Mouse (Mus musculus) kidney, adult 2 months (tissue): Measurements from ENCODE around the gene Gm17428. TPM values are rescaled to one million over a fixed set of nuclear protein-coding genes. Genes with fewer than 3 reads are reported as not detected.

Experiments used
- DNase-seq: peaks from one replicate; pipeline ENCODE4 v3.0.0; 2021
- H3K27ac ChIP-seq: fragments of 200-500 bp; 2 replicates; pipeline ENCODE4 v1.5.1; 2012; ENCODE audit warnings: low read depth, low read length, control low read depth, inconsistent platforms; ENCODE audit not compliant: insufficient read depth
- H3K27me3 ChIP-seq: fragments of 200-500 bp; replicated peaks from 2 replicates; pipeline ENCODE4 v1.6.1; 2012; ENCODE audit warnings: mild to moderate bottlenecking, moderate library complexity, low read length, inconsistent platforms; ENCODE audit not compliant: control insufficient read depth, insufficient read depth
- H3K36me3 ChIP-seq: fragments of 200-500 bp; 2 replicates; pipeline ENCODE4 v1.6.1; 2012; ENCODE audit warnings: mild to moderate bottlenecking, moderate library complexity, low read length, inconsistent platforms; ENCODE audit not compliant: control insufficient read depth, insufficient read depth
- H3K4me1 ChIP-seq: fragments of 200-500 bp; 2 replicates; pipeline ENCODE4 v1.6.1; 2011; ENCODE audit warnings: low read length; ENCODE audit not compliant: control insufficient read depth, insufficient read depth
- H3K4me3 ChIP-seq: fragments of 200-500 bp; 2 replicates; pipeline ENCODE4 v1.5.1; 2011; ENCODE audit warnings: mild to moderate bottlenecking, low read depth, low read length, control low read depth; ENCODE audit not compliant: insufficient read depth
- CTCF ChIP-seq: fragments of 200-500 bp; conservative IDR thresholded peaks from 2 replicates; pipeline ENCODE4 v1.5.1; 2011; ENCODE audit warnings: low read depth, mild to moderate bottlenecking, control low read depth, low read length, moderate library complexity, mixed read lengths; ENCODE audit not compliant: insufficient read depth, insufficient read length
- POLR2A ChIP-seq: fragments of 200-500 bp; IDR thresholded peaks from one replicate; pipeline ENCODE4 v1.6.1; 2011; ENCODE audit warnings: low read depth, low read length, control low read depth
- whole genome bisulfite sequencing: fragments of 180-500 bp; shearing (Covaris S2); methylation state at CpG from one replicate; pipeline ENCODE4 v1.1.7; 2018; 5-methylcytosine and 5-hydroxymethylcytosine counted together
- polyA plus RNA-seq: library from polyadenylated mRNA; depleted of rRNA; stranded (reverse); fragments of >200 nt; gene quantifications from 2 replicates; pipeline ENCODE4 v1.2.3, GENCODE M21; 2012

Gm17428 gene
- polyA plus RNA-seq, 1 experiment, result not detected

- 87% methylated on average over 8 of the region's 8 CpGs for WGBS
- no peak overlapping the region for H3K4me3 ChIP-seq
- H3K4me1 ChIP-seq, result no peaks in the 10 kb centered on the region
- H3K27me3 ChIP-seq, result no peaks in the 10 kb centered on the region
- no peak for DNase-seq
- no peaks in the 10 kb centered on the region for H3K36me3 ChIP-seq
- TF ChIP-seq POLR2A, result no peak
- no peak for TF ChIP-seq CTCF
- no peak overlapping the region for H3K27ac ChIP-seq
Observed at GRCm38 (mm10) chr14:54989886-54990441, 13.2 kb downstream of the Gm17428 start.

GRCm38 (mm10) chr14:54992196-54992595 is 15.5 kb downstream of the Gm17428 start:
- Histone ChIP-seq H3K4me1 (no peaks in the 10 kb centered on the region), H3K27ac (no peak overlapping the region), H3K4me3 (no peak overlapping the region), H3K27me3 (no peaks in the 10 kb centered on the region), H3K36me3 (no peaks in the 10 kb centered on the region)
- no peak for DNase-seq
- TF ChIP-seq POLR2A (no peak), CTCF (no peak)
- WGBS, result 83% methylated on average over 10 of the region's 10 CpGs

- no peaks in the 10 kb centered on the region for H3K36me3 ChIP-seq
- WGBS, result 84% methylated on average over 10 of the region's 10 CpGs
- DNase-seq, result no peak
- no peak overlapping the region for H3K4me3 ChIP-seq
- no peaks in the 10 kb centered on the region for H3K27me3 ChIP-seq
- H3K27ac ChIP-seq, result no peak overlapping the region
- TF ChIP-seq CTCF, result no peak
- no peak for TF ChIP-seq POLR2A
- H3K4me1 ChIP-seq, result no peaks in the 10 kb centered on the region
Observed at GRCm38 (mm10) chr14:54993636-54994035, 16.9 kb downstream of the Gm17428 start.

GRCm38 (mm10) chr14:54994136-54994868 is 17.6 kb downstream of the Gm17428 start, which contains the start of gene Myh7:
Gene Myh7, minus strand, starts transcription at chr14:54994626.
- TF ChIP-seq CTCF (no peak), POLR2A (no peak)
- H3K36me3 ChIP-seq, result no peaks in the 10 kb centered on the region
- no peak within 1 kb of the TSS for H3K27ac ChIP-seq
- H3K4me1 ChIP-seq, result no peaks in the 10 kb centered on the region
- 57% methylated on average over 11 of the region's 11 CpGs for WGBS
- no peak within 1 kb of the TSS for H3K4me3 ChIP-seq
- DNase-seq, result no peak
- no peaks in the 10 kb centered on the region for H3K27me3 ChIP-seq

GRCm38 (mm10) chr14:54994869-54995186 is 18.1 kb downstream of the Gm17428 start:
- no peaks in the 10 kb centered on the region for H3K4me1 ChIP-seq
- no peaks in the 10 kb centered on the region for H3K36me3 ChIP-seq
- DNase-seq, result no peak
- no peak overlapping the region for H3K4me3 ChIP-seq
- H3K27ac ChIP-seq, result no peak overlapping the region
- no peak for TF ChIP-seq POLR2A
- H3K27me3 ChIP-seq, result no peaks in the 10 kb centered on the region

GRCm38 (mm10) chr14:54995457-54996138 is 18.9 kb downstream of the Gm17428 start:
- Histone ChIP-seq H3K27ac (no peak overlapping the region), H3K27me3 (no peaks in the 10 kb centered on the region), H3K36me3 (no peaks in the 10 kb centered on the region), H3K4me3 (no peak overlapping the region), H3K4me1 (no peaks in the 10 kb centered on the region)
- TF ChIP-seq CTCF (no peak), POLR2A (no peak)
- DNase-seq, result no peak
- 70% methylated on average over 14 of the region's 14 CpGs for WGBS

GRCm38 (mm10) chr14:54996793-54997192 is 20.1 kb downstream of the Gm17428 start:
- TF ChIP-seq POLR2A (no peak), CTCF (no peak)
- no peaks in the 10 kb centered on the region for H3K27me3 ChIP-seq
- H3K4me3 ChIP-seq, result no peak overlapping the region
- no peaks in the 10 kb centered on the region for H3K4me1 ChIP-seq
- no peak for DNase-seq
- H3K36me3 ChIP-seq, result no peaks in the 10 kb centered on the region
- WGBS, result 71% methylated on average over 9 of the region's 9 CpGs
- no peak overlapping the region for H3K27ac ChIP-seq
